Mouse (Mus musculus) neural tube, embryonic 13.5 days (tissue): ENCODE results near the gene Mnt. TPM values are rescaled to one million over a fixed set of nuclear protein-coding genes. Genes with fewer than 3 reads are reported as not detected.

Source experiments
- ATAC-seq: fragments of 200-750 bp; cut with Nextera tagmentation; 2 replicates; pipeline ENCODE4 v1.8.0; 2017; ENCODE audit warnings: low read depth, mild to moderate bottlenecking, moderate TSS enrichment, moderate library complexity
- H3K27ac ChIP-seq: fragments of 300-500 bp; sonication (generic); replicated peaks from 2 replicates; pipeline ENCODE4 v1.5.1; 2015; ENCODE audit warnings: moderate library complexity, mild to moderate bottlenecking, inconsistent platforms
- H3K27me3 ChIP-seq: fragments of 300-500 bp; sonication (generic); 2 replicates; pipeline ENCODE4 v1.6.1; 2015; ENCODE audit warnings: mild to moderate bottlenecking, inconsistent platforms
- H3K36me3 ChIP-seq: fragments of 300-500 bp; sonication (generic); 2 replicates; pipeline ENCODE4 v1.6.1; 2015; ENCODE audit warnings: mild to moderate bottlenecking, inconsistent platforms
- H3K4me1 ChIP-seq: fragments of 300-500 bp; sonication (generic); replicated peaks from 2 replicates; pipeline ENCODE4 v1.6.1; 2015; ENCODE audit warnings: inconsistent platforms
- H3K4me2 ChIP-seq: fragments of 300-500 bp; sonication (generic); 2 replicates; pipeline ENCODE4 v1.6.1; 2015; ENCODE audit warnings: inconsistent platforms, mild to moderate bottlenecking, moderate library complexity
- H3K4me3 ChIP-seq: fragments of 300-500 bp; sonication (generic); 2 replicates; pipeline ENCODE4 v1.5.1; 2015; ENCODE audit warnings: mild to moderate bottlenecking, inconsistent platforms
- H3K9ac ChIP-seq: fragments of 300-500 bp; sonication (generic); 2 replicates; pipeline ENCODE4 v1.6.1; 2015; ENCODE audit warnings: moderate library complexity, mild to moderate bottlenecking, inconsistent platforms
- H3K9me3 ChIP-seq: fragments of 300-500 bp; sonication (generic); 2 replicates; pipeline ENCODE4 v1.6.1; 2016; ENCODE audit warnings: inconsistent platforms
- WGBS: fragments of 180-500 bp; shearing (Covaris S2); methylation state at CpG from one replicate; pipeline ENCODE4 v1.1.7; 2015; 5-methylcytosine and 5-hydroxymethylcytosine counted together
- microRNA-seq: library from miRNA; unstranded; fragments of <30 nt; microRNA quantifications from one replicate; pipeline ENCODE4, GENCODE M21; 2016
- polyA plus RNA-seq: library from polyadenylated mRNA; unstranded; fragments of >200 nt; fragmentation: Nextera tagmentation; extraction: Ambion mirVana; gene quantifications from 2 replicates; pipeline ENCODE4 v1.2.1, GENCODE M21; 2015

Gene Mnt
- polyA plus RNA-seq, 1 experiment from 2014 or later: 8.9 TPM

- Histone ChIP-seq H3K4me3 (no peak overlapping the region), H3K9ac (no peak overlapping the region), H3K9me3 (no peaks in the 10 kb centered on the region), H3K36me3 (peaks cover 10% of the 10 kb centered on the region; the same call in 1 of the 2 replicates), H3K27me3 (no peaks in the 10 kb centered on the region), H3K4me2 (no peak overlapping the region), H3K27ac (no peak overlapping the region), H3K4me1 (peaks cover 13% of the 10 kb centered on the region)
- WGBS: 86% methylated on average over 10 of the region's 10 CpGs
- peak; percentile 19; the same call in 1 of the 2 replicates for ATAC-seq
These were observed 52.4 kb downstream of the Mnt start for GRCm38 (mm10) chr11:74883098-74883497.

GRCm38 (mm10) chr11:74894619-74895018 lies 63.9 kb downstream of the Mnt start:
- Histone ChIP-seq H3K4me2 (no peak overlapping the region), H3K36me3 (peaks cover 7% of the 10 kb centered on the region), H3K9ac (no peak overlapping the region), H3K27ac (no peak overlapping the region), H3K4me3 (no peak overlapping the region), H3K9me3 (no peaks in the 10 kb centered on the region), H3K4me1 (peaks cover 39% of the 10 kb centered on the region), H3K27me3 (no peaks in the 10 kb centered on the region)
- 84% methylated on average over 4 of the region's 4 CpGs for WGBS
- ATAC-seq: no peak

Small RNA genes lying within 50 kb of the gene (microRNA-seq; reads per million reads assigned to microRNA genes)
- not detected for gene Mir6926

Other genes starting within 250 kb of the Mnt start
- gene Rap1gap2, start 220.0 kb upstream of the Mnt start, polyA plus RNA-seq: 10.9 and 11.5 TPM in 2 replicates
- gene Ccdc92b, start 211.3 kb upstream of the Mnt start, polyA plus RNA-seq: 1.9 and 2.1 TPM in 2 replicates
- gene Cluh, start 181.4 kb upstream of the Mnt start, polyA plus RNA-seq: 16.3 and 16.9 TPM in 2 replicates
- 60.9 and 74.4 TPM in 2 replicates for gene Pafah1b1, start 106.2 kb upstream of the Mnt start, polyA plus RNA-seq
- 40.2 and 49.8 TPM in 2 replicates for gene Mettl16, start 60.1 kb upstream of the Mnt start, polyA plus RNA-seq
- gene Sgsm2, start 66.1 kb downstream of the Mnt start, polyA plus RNA-seq: 17.1 and 19.7 TPM in 2 replicates
- gene Tsr1, start 67.2 kb downstream of the Mnt start, polyA plus RNA-seq: 30.2 and 31.9 TPM in 2 replicates
- 17.4 and 19.1 TPM in 2 replicates for gene Smg6, start 94.9 kb downstream of the Mnt start, polyA plus RNA-seq
- 34.9 and 36.5 TPM in 2 replicates for gene Srr, start 95.0 kb downstream of the Mnt start, polyA plus RNA-seq